Mouse (Mus musculus): ENCODE measurements at regions not wholly inside any gene's neighbourhood (a gene's known extent, or its start where the extent isn't known, plus 50 kb on each side); places are given as distances from the start of the nearest gene placed in this dataset.
"Not testable (repeated sequence)": the region's sequence is repeated elsewhere in the genome, so short reads cannot be mapped to it uniquely, and the experiment has no call there.

- TF ChIP-seq CTCF, EP300 (IDR thresholded peaks at IDR 0.05; ENCODE audit: low read depth): not testable (repeated sequence)
Observed at GRCm38 (mm10) chr1:7405651-7406050, 2598.0 kb downstream of the Gm37988 start.
